Mouse (Mus musculus) bone marrow macrophage, adult 2 months (primary cell): ENCODE results near the gene Gltp.

Experiments
- CTCF ChIP-seq: IDR thresholded peaks from 2 replicates; pipeline ENCODE4 v1.5.1; 2012; ENCODE audit warnings: low read depth, mild to moderate bottlenecking, low read length, moderate library complexity
- POLR2A ChIP-seq: IDR thresholded peaks from 2 replicates; pipeline ENCODE4 v1.6.1; 2012; ENCODE audit warnings: mild to moderate bottlenecking, low read depth, low read length, borderline replicate concordance

- TF ChIP-seq CTCF (no peak), POLR2A (no peak)
Observed at GRCm38 (mm10) chr5:114688703-114689102, 2.1 kb downstream of the Gltp start.
